Mouse (Mus musculus): ENCODE results near the gene App. TPM values are rescaled to one million over a fixed set of nuclear protein-coding genes. Genes with fewer than 3 reads are reported as not detected.

Gene App
- polyA plus RNA-seq (2015; fragmentation: Nextera tagmentation; extraction: Ambion mirVana) = 296 and 297 TPM in 2 replicates

DNA sequence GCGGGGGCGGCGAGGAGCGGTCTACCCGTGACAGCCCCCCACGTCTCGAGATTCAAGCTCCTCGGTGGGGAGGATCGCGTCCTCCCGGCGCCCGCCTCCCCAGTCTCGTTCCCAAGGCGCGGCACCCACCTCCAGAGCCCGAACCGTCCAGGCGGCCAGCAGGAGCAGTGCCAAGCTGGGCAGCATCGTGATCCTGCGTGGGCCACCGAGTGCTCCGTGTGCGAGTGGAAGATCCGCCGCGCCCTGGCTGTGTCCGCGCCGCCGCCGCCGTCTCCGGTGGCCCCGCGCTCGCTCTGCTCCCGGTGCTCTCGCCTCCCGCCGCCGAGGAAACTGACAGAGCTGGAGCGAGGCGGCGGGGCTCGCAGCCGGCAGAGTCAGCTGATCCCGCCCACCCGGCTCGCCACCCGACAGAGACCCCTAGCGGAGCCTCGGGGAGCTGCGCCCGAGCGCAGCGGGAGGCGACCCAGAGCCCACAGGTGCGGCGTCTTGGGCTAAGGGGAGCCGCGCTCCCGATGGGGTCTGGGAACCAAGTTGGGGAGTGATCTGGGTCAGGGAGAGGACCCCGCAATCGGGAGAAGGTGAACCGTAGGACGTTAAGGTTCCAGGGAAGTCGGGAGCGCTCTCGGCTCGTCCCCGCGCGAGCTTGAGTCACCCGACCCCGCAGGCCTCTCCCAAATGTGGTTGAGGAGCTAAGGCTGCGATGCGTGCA is at the start of gene App:
App (minus strand) TSS at position 394 of the 709 bp plus-strand sequence.
- Histone ChIP-seq H3K27ac (ENCODE audit: low read length) (peak within 1 kb of the TSS; percentile 93), H3K4me1 (replicated peaks; ENCODE audit: control insufficient read depth, insufficient read depth, low read length) (peaks cover 36% of the 10 kb centered on the region), H3K9me3 (ENCODE audit: control insufficient read depth, low read length) (no peaks in the 10 kb centered on the region), H3K9ac (ENCODE audit: low read length) (peak within 1 kb of the TSS; percentile 97), H3K27me3 (ENCODE audit: control insufficient read depth, insufficient read depth, low read depth, low read length) (no peaks in the 10 kb centered on the region), H3K4me2 (ENCODE audit: low read depth, low read length) (peak within 1 kb of the TSS; percentile 73), H3K36me3 (ENCODE audit: control insufficient read depth, insufficient read depth, low read length) (no peaks in the 10 kb centered on the region), H3K4me3 (ENCODE audit: low read length) (peak within 1 kb of the TSS; percentile 97)
- ATAC-seq (ENCODE audit: low read depth) = peak; percentile 83
- WGBS = under 1% methylated on average over 64 of the region's 78 CpGs

DNA sequence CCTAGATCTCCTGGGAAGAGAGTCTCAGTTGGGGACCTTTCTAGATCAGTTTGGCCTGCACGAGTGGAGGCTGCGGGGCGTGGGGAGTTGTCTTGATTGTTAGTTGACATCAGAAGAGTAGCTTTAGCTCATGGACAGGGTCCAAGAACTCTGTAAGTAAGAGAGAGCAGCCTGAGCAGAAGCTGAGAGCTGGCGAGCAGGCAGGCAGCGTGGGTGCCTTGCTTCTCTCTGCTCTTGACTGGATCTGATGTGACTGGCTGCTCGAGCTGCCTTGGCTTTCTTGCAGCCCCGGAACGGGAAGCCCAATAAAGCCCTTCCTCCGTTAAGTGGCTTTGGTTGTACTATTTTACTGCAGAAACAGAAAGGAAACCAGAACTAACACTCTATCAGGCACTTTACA is 42.3 kb upstream of the App start:
- H3K36me3 ChIP-seq (ENCODE audit: control insufficient read depth, insufficient read depth, low read length) = no peaks in the 10 kb centered on the region
- 44% methylated on average over 9 of the region's 9 CpGs for WGBS
- H3K27me3 ChIP-seq (ENCODE audit: control insufficient read depth, insufficient read depth, low read depth, low read length) = no peaks in the 10 kb centered on the region
- H3K4me1 ChIP-seq (replicated peaks; ENCODE audit: control insufficient read depth, insufficient read depth, low read length) = peaks cover 3% of the 10 kb centered on the region; the same call in 1 of the 2 replicates
- no peak for ATAC-seq (ENCODE audit: low read depth)
- H3K4me2 ChIP-seq (ENCODE audit: low read depth, low read length) = no peak overlapping the region; the same call in 1 of the 2 replicates
- H3K27ac ChIP-seq (ENCODE audit: low read length) = no peak overlapping the region
- H3K9ac ChIP-seq (ENCODE audit: low read length) = no peak overlapping the region
- H3K9me3 ChIP-seq (ENCODE audit: control insufficient read depth, low read length) = no peaks in the 10 kb centered on the region
- no peak overlapping the region for H3K4me3 ChIP-seq (ENCODE audit: low read length)

DNA sequence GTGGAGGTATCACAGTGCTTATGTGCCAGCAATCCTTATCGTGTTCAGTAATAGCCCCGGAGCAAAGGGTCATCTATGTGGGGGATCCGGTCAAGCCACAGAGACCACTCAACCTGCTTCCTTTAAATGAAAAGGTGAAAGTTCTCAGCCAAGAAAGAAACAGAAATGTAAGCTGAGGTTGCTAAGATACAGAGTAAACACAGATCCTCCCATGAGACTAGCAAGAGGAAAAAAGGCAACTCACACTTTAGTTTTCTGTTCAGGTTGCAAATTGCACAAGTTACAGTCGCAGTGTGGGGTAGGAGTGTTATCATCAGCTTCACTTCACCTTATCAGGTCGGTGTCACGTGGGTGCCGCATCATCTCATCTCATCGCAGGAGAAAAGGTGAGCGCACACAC is 41.6 kb upstream of the App start:
- Histone ChIP-seq H3K4me3 (ENCODE audit: low read length) (no peak overlapping the region), H3K36me3 (ENCODE audit: control insufficient read depth, insufficient read depth, low read length) (no peaks in the 10 kb centered on the region), H3K27me3 (ENCODE audit: control insufficient read depth, insufficient read depth, low read depth, low read length) (no peaks in the 10 kb centered on the region), H3K4me1 (replicated peaks; ENCODE audit: control insufficient read depth, insufficient read depth, low read length) (peaks cover 3% of the 10 kb centered on the region; the same call in 1 of the 2 replicates), H3K27ac (ENCODE audit: low read length) (no peak overlapping the region), H3K9me3 (ENCODE audit: control insufficient read depth, low read length) (no peaks in the 10 kb centered on the region), H3K4me2 (ENCODE audit: low read depth, low read length) (peak overlapping the region; percentile 26; the same call in 1 of the 2 replicates), H3K9ac (ENCODE audit: low read length) (no peak overlapping the region)
- 24% methylated on average over 9 of the region's 9 CpGs for WGBS
- peak; percentile 49; the same call in 1 of the 2 replicates for ATAC-seq (ENCODE audit: low read depth)

DNA sequence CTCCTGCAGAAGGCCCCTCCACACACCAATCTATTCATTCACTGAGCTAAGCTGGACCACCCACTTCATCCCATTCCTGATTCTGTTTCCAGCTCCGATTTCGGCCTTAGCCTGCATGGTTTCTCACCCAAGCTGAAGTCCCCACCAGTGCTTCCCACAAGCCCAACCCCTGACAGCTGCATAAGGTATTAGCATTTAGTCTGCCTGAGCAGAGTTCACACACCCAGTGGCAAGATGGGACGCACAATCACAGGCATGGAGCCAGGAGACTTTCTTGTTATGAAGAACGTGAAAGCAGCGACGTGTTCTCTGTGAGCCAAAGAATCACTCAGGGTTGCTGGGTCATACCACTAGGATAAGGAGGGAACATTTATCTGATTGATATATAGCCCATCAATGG is 22.1 kb upstream of the App start:
- no peaks in the 10 kb centered on the region for H3K27me3 ChIP-seq (ENCODE audit: control insufficient read depth, insufficient read depth, low read depth, low read length)
- H3K4me2 ChIP-seq (ENCODE audit: low read depth, low read length) = no peak overlapping the region
- H3K36me3 ChIP-seq (ENCODE audit: control insufficient read depth, insufficient read depth, low read length) = no peaks in the 10 kb centered on the region
- no peaks in the 10 kb centered on the region for H3K4me1 ChIP-seq (replicated peaks; ENCODE audit: control insufficient read depth, insufficient read depth, low read length)
- 53% methylated on average over 6 of the region's 6 CpGs for WGBS
- H3K9ac ChIP-seq (ENCODE audit: low read length) = no peak overlapping the region
- no peak overlapping the region for H3K27ac ChIP-seq (ENCODE audit: low read length)
- H3K9me3 ChIP-seq (ENCODE audit: control insufficient read depth, low read length) = no peaks in the 10 kb centered on the region
- ATAC-seq (ENCODE audit: low read depth) = no peak
- no peak overlapping the region for H3K4me3 ChIP-seq (ENCODE audit: low read length)

DNA sequence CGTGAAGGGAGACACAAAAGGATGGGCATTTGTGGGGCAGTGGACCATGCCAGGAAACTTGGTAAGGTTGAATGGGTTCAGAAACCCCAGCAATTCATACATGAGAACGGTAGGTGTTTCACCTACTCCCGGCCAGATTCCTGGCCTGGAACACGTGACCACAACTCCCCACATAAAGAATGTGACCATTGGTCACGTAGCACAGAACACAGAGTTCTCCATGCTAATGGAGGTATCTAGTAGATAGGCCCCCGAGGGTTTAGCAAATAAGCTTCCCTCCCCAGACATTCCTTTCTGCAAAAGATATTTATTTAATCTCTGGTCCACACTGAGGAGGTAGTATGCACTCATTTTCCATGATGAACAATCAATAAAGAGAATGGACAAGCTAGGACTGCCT is 21.6 kb upstream of the App start:
- Histone ChIP-seq H3K4me2 (ENCODE audit: low read depth, low read length) (no peak overlapping the region), H3K27ac (ENCODE audit: low read length) (no peak overlapping the region), H3K4me1 (replicated peaks; ENCODE audit: control insufficient read depth, insufficient read depth, low read length) (no peaks in the 10 kb centered on the region), H3K36me3 (ENCODE audit: control insufficient read depth, insufficient read depth, low read length) (no peaks in the 10 kb centered on the region), H3K27me3 (ENCODE audit: control insufficient read depth, insufficient read depth, low read depth, low read length) (no peaks in the 10 kb centered on the region), H3K9me3 (ENCODE audit: control insufficient read depth, low read length) (no peaks in the 10 kb centered on the region), H3K9ac (ENCODE audit: low read length) (no peak overlapping the region), H3K4me3 (ENCODE audit: low read length) (no peak overlapping the region)
- no peak for ATAC-seq (ENCODE audit: low read depth)
- WGBS = 66% methylated on average over 6 of the region's 6 CpGs

DNA sequence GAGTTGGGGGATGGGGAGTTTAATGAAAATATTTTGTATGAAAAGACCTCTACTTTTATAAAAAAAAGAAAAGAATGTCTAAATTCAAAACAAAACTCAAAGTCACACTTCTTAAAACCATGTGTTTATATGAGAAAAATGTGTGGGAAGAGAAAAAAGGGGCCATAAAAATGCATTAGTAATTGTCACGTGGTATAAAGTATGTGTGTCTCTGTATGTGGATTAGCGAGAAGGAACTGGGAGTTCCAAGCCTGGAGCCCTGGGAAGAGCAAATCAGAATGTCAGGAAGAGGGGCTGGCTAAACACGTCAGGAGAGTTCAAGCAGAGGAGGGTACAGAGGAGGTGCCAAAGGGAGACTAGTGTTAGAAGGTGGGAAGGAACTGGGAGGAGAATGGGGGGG is 7.9 kb upstream of the App start:
- no peaks in the 10 kb centered on the region for H3K36me3 ChIP-seq (ENCODE audit: control insufficient read depth, insufficient read depth, low read length)
- H3K27ac ChIP-seq (ENCODE audit: low read length) = no peak overlapping the region
- H3K4me3 ChIP-seq (ENCODE audit: low read length) = no peak overlapping the region
- H3K4me1 ChIP-seq (replicated peaks; ENCODE audit: control insufficient read depth, insufficient read depth, low read length) = peaks cover 8% of the 10 kb centered on the region; the same call in 1 of the 2 replicates
- H3K27me3 ChIP-seq (ENCODE audit: control insufficient read depth, insufficient read depth, low read depth, low read length) = no peaks in the 10 kb centered on the region
- WGBS = 40% methylated on average over 3 of the region's 3 CpGs
- no peak overlapping the region for H3K9ac ChIP-seq (ENCODE audit: low read length)
- no peak overlapping the region for H3K4me2 ChIP-seq (ENCODE audit: low read depth, low read length)
- no peak for ATAC-seq (ENCODE audit: low read depth)
- H3K9me3 ChIP-seq (ENCODE audit: control insufficient read depth, low read length) = no peaks in the 10 kb centered on the region

DNA sequence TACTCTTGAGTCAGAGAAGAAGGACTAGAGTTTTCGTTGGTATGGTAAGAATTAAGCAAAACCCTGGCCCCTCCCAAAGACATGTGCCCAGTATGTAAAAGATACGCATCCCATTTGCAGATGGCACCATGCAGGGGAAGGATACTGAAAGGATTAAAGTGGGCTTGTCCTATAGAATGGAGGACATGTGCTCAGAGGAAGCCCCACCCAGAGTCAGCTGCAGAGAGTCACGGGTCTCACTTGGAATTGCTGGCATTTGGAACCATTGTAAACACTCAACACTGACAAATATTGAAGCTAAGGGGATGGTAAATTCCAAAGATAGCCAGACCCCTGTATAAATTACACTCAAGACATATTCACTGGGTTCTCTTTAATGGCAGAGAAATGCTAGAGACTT is 7.1 kb upstream of the App start:
- Histone ChIP-seq H3K4me1 (replicated peaks; ENCODE audit: control insufficient read depth, insufficient read depth, low read length) (peaks cover 14% of the 10 kb centered on the region), H3K4me2 (ENCODE audit: low read depth, low read length) (no peak overlapping the region), H3K4me3 (ENCODE audit: low read length) (no peak overlapping the region), H3K27ac (ENCODE audit: low read length) (no peak overlapping the region), H3K9me3 (ENCODE audit: control insufficient read depth, low read length) (no peaks in the 10 kb centered on the region), H3K27me3 (ENCODE audit: control insufficient read depth, insufficient read depth, low read depth, low read length) (no peaks in the 10 kb centered on the region), H3K36me3 (ENCODE audit: control insufficient read depth, insufficient read depth, low read length) (no peaks in the 10 kb centered on the region), H3K9ac (ENCODE audit: low read length) (no peak overlapping the region)
- 50% methylated on average over 3 of the region's 3 CpGs for WGBS
- peak; percentile 60 for ATAC-seq (ENCODE audit: low read depth)

DNA sequence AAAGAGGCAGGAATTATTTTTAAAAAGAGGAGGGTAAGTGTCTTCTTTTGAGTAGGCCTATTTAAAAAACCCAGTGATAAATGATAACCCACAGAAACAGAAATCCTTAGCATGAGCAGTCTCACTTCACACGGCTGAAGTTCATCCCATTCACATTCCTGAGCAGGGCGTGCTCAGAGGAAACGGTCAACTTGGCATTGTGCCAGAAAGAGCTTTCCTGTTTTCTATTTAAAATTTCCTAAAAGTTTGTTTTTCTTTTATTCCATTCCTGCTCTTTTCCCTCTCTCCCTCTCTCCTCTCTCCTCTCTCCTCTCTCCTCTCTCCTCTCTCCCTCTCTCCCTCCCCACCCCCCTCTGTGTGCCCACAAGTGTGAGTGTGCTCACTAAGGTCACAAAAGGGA is 3.1 kb upstream of the App start:
- H3K27ac ChIP-seq (ENCODE audit: low read length) = peak overlapping the region; percentile 67
- no peaks in the 10 kb centered on the region for H3K27me3 ChIP-seq (ENCODE audit: control insufficient read depth, insufficient read depth, low read depth, low read length)
- no peak overlapping the region for H3K4me3 ChIP-seq (ENCODE audit: low read length)
- no peak overlapping the region for H3K4me2 ChIP-seq (ENCODE audit: low read depth, low read length)
- H3K9me3 ChIP-seq (ENCODE audit: control insufficient read depth, low read length) = no peaks in the 10 kb centered on the region
- H3K4me1 ChIP-seq (replicated peaks; ENCODE audit: control insufficient read depth, insufficient read depth, low read length) = peaks cover 16% of the 10 kb centered on the region
- no peaks in the 10 kb centered on the region for H3K36me3 ChIP-seq (ENCODE audit: control insufficient read depth, insufficient read depth, low read length)
- ATAC-seq (ENCODE audit: low read depth) = no peak
- 2% methylated on average over 3 of the region's 3 CpGs for WGBS
- H3K9ac ChIP-seq (ENCODE audit: low read length) = no peak overlapping the region

DNA sequence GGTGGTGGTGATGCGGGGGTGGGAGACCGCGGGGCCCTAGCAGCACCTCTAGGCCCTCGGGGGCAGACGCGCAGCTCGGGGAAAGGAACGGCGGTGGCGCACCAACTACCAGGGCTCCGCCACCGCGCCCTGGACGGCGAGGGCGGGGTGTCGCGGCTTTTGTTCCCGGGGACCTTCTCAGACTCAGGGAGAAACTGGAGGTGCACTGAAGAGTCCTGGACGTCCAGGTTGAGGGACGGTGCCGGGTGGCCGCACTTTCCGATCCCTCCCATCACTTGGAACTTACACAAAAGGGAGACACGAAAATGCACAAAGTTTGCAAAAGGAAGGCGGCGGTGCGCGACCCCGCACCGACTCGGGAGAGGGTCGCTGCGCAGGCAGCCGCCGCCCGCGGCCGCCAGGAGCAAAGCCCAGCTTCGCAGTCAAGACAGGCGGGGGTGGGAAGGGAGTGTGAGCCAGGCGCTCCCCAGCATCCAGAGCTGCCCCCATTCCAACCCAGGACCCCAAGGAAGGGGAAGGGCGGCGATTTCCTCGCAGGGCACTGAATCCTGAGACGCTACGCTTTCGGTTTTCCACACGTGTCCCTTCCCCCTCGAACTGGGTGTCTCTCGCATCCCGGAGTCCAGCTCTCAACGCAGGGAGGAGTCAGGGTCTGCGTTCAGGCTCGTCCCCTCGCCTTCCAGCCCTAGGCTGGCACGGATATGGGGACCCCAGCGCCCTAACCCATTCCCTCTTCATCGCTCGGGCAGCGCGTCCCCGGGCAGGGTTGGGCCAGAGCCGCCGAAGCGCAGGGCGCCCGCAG is 794 bp downstream of the App start:
- peak overlapping the region; percentile 97 for H3K9ac ChIP-seq (ENCODE audit: low read length)

More for the DNA sequence above, 794 bp downstream of the App start:
- peak overlapping the region; percentile 73 for H3K4me2 ChIP-seq (ENCODE audit: low read depth, low read length)
- H3K4me3 ChIP-seq (ENCODE audit: low read length) = peak overlapping the region; percentile 97
- no peaks in the 10 kb centered on the region for H3K36me3 ChIP-seq (ENCODE audit: control insufficient read depth, insufficient read depth, low read length)
- H3K27me3 ChIP-seq (ENCODE audit: control insufficient read depth, insufficient read depth, low read depth, low read length) = no peaks in the 10 kb centered on the region
- H3K27ac ChIP-seq (ENCODE audit: low read length) = peak overlapping the region; percentile 93
- under 1% methylated on average over 68 of the region's 68 CpGs for WGBS
- H3K9me3 ChIP-seq (ENCODE audit: control insufficient read depth, low read length) = no peaks in the 10 kb centered on the region
- peaks cover 38% of the 10 kb centered on the region for H3K4me1 ChIP-seq (replicated peaks; ENCODE audit: control insufficient read depth, insufficient read depth, low read length)
- peak; percentile 55 for ATAC-seq (ENCODE audit: low read depth)
